Mouse (Mus musculus) left cerebral cortex, adult 11 months (tissue): ENCODE results near the gene Usp29.

Experiments
- DNase-seq: peaks from one replicate; pipeline ENCODE4 v3.0.0; 2022; ENCODE audit warnings: low spot score

The Usp29 gene

GRCm38 (mm10) chr7:6816706-6817376 lies 86.5 kb downstream of the Usp29 start:
- no peak for DNase-seq

GRCm38 (mm10) chr7:6820296-6820695 lies 89.9 kb downstream of the Usp29 start:
- no peak for DNase-seq

GRCm38 (mm10) chr7:6822633-6823032 lies 92.3 kb downstream of the Usp29 start:
- DNase-seq, result no peak

- DNase-seq, result no peak
Observed at GRCm38 (mm10) chr7:6823673-6824072, 93.3 kb downstream of the Usp29 start.

DNA sequence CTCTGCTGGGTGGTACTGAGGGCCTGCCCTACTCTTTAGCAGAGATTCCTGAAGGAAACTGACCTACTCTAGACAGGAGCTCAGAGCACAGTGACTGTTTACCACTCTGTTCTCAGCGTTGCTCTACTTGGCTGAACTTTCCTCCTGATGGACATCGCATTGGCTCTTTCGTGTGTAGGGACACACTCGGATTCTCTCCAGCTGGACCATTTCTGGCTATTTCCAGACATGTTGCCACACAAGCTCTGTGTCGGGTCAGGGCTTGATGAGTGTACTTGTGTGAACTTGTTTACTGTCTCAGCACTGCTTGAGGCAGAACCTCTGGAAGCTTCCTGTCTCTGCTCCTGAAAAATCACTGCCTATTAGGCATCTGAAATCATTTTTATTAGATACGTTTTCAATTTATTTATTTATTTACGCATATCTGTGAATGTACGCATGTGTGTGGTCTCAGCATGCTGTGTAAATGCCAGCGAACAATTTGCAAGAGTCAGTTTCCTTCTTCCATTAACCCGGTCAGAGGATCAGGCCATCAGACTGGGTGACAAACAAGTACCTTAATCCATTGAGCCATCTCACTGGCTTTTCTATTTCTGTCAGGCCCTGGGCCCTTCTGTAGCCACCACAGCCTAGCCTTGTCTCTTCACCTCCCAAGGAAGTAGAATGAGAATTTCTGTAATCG lies 95.7 kb downstream of the Usp29 start:
- DNase-seq, result no peak

DNA sequence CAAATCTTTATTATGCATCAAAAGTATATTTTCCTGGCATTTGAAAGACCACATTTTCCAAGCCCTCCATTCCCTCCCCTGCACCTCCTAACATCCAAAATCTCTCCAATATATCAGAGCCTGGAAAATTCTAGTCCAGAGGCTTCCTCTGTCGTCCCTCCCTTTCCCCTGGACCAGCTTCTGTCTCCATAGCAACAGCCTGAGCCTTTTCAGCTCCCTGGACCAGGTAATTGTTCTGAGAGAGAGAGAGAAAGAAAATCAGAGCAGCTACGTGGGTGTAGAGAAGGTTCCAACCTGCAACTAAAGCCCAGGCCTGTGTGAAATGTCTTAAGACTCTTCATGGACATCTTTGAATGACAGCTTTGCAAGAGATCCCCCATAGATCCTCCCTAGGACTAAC lies 98.8 kb downstream of the Usp29 start:
- DNase-seq, result no peak

DNA sequence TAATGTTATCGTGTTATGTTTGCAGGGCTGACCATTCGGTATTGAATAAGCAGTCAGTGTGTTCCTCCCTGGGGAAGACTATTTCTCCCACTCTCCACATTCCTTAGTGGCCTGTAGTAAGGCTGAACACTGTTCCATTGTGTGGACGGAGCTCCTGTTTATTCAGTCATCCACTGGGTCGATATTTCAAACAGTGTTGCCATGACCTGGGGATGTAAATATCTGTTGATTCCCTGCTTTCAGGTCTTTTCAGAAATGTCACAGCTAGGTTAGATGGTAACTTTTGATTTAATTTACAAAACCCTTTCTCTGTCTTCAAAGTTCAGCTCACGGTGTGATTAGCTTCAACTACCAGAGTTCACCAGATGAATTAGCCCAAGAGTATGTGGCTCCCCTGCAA lies 104.6 kb downstream of the Usp29 start:
- DNase-seq, result no peak

GRCm38 (mm10) chr7:6835351-6835750 lies 105.0 kb downstream of the Usp29 start:
- no peak for DNase-seq

GRCm38 (mm10) chr7:6837297-6837925 lies 107.0 kb downstream of the Usp29 start:
- DNase-seq, result no peak

- no peak for DNase-seq
Observed at GRCm38 (mm10) chr7:6837926-6838554, 107.7 kb downstream of the Usp29 start.

GRCm38 (mm10) chr7:6840860-6841259 lies 110.5 kb downstream of the Usp29 start:
- DNase-seq, result no peak

- DNase-seq, result no peak
Observed at GRCm38 (mm10) chr7:6849495-6849894, 119.1 kb downstream of the Usp29 start.

- no peak for DNase-seq
Observed at GRCm38 (mm10) chr7:6850321-6850720, 119.9 kb downstream of the Usp29 start.

DNA sequence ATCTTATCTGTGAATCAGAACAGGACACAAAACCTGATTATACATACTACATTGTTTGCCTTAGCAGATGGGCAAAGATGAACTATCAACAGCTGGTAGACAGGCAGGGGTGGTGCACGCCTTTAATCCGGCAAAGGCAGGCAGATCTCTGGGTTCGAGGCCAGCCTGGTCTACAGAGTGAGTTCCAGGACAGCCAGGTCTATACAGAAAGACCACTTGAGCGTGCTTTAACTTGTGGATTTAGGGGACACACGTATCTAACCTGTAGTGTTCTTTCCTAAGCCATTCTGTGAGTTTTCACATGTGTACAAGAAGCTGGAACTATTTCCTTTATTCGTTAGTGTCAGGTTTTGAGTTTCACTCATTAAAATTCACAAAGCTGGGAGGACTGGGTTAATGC lies 120.9 kb downstream of the Usp29 start:
- no peak for DNase-seq

DNA sequence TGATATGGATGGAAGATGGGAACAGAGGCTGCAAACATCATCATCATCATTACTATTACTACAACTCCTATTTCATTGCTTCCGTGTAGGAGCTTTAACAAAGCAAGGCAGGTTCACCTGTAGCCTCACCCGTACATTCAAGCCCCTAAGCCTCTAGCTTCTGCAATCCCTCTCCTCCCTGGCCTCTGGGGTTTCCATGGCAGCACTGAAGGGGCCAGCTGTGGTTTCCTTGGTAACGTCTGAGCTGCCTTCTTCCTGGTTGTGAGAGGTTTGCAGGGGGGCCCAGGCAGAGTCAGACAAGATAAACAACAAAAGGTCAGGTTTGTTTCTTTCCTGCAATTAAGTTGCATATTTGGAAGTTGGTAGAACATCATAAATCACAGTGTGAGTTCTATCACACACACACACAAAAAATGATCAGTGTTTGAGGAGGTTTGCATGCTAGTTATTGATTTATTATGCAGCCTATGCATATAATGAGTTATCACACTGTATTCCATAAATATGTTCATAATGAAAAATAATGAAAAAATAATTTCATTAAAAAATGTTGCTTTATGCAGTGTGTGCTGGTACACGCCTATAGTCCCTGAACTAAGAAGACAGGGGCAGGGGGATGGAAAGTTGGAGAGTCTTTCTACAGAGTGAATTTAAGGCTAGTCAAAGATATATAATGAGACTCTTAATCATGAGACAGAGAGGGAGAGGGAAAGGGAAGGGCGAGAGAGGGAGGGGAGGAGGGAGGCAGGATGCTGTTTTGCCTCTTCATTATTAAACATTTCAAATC lies 121.5 kb downstream of the Usp29 start:
- no peak for DNase-seq

DNA sequence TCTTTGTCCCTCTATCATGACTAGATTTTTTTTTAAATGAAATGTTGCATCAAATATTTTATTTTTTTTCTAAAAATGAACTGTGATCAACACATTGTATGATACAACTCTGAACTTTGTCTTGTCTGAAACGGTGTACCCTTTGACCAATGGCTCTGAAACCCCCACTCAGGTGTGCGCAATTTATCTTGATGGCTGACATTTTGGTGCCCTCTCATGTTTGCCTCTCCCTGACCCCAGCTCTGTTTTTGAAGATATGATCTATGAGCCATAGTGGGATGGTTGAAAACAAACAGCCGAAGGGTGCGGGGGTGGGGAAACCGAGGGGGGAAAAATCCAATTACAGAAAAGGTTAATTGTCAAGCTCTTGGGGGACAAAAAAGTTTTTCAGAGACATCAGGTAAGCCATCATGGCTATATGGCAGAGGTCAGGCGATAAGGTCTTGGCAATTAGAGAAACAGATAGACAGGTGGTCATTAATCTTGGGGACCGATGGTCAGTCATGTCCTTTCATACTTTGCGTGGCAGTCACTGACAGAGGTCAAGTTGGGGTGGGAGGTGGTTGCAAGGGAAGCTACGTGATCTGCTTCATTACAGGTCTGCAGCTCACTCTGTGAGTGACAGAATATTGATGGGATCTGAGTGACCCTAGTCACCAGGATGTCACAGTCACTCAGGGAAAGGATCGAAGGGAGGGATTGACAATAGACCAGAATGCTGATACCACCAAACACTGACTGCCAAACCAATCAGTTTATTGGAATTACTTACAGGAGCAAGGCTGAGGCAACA lies 125.4 kb downstream of the Usp29 start:
- DNase-seq, result no peak

DNA sequence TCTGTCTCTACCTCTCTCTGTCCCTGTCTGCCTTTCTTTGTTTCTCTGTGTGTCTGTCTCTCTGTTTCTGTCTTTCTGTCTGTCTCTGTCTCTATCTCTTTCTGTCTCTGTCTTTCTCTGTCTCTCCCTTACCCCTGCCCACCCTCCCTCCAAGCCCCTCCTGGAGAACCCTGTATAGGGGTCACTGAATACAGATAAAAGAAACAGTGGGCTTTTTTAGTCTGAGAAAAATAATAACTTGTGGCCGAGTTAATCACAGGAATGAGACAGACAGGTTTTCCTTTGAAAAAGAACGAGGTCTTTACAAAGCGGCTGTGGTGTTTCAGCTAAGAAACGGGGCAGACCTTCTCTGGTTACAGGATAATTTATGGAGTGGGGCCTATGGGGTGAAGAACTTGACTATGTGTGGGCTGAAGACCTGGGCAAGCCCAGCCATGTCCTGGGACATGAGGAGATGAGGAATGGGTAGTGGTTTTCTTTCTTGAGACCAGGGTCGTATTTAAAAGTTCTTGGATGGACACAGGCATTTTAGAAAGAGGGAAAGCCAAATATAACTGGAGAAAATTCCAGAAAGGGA lies 128.4 kb downstream of the Usp29 start:
- DNase-seq, result no peak

DNA sequence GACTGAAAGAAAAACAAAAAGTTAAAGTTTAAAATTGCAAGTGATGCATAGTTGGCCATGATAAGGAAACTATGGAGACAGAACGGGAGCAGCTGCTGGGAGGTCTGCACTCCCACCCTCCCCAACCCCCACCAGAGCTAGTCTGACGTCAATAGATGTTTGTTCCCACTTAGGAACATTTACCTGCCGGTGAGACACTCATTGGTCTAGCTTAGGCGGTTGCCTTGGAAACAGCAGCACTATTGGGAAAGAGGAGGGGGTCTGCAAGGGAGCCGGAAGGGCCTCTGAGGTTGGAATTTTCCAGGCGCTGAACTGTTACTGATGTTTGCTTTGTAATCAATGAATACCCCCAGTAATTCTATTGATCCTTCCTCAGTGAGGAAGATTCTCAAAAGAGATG lies 130.3 kb downstream of the Usp29 start:
- DNase-seq, result no peak

- no peak for DNase-seq
Observed at GRCm38 (mm10) chr7:6866351-6866750, 136.0 kb downstream of the Usp29 start.

GRCm38 (mm10) chr7:6868831-6869230 lies 138.5 kb downstream of the Usp29 start:
- DNase-seq, result no peak

DNA sequence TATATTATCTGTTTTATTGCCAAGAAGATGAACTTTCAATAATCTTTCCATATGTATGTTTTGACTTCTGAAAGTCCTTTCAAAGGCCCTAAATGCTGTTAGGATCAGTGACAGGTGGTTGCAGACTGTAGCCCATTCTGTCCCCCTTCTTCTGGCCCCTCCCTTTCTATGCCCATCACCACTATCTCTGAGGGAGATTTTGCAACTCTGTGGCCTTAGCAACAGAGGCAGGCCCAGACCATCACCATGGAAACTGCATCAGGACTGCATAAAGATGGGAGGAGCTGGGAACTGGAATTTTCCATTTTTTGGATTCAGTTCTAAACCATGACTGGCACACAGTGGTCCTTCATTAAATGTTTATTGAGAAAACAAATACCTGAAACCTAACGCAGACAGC lies 139.2 kb downstream of the Usp29 start:
- DNase-seq, result no peak
